Mouse (Mus musculus) testis, adult 2 months (tissue): ENCODE results near the gene Rapgef2. TPM values are rescaled to one million over a fixed set of nuclear protein-coding genes. Genes with fewer than 3 reads are reported as not detected.

Experiments used
- H3K27ac ChIP-seq: fragments of 200-500 bp; 2 replicates; pipeline ENCODE4 v1.5.1; 2012; ENCODE audit warnings: low read depth, low read length; ENCODE audit not compliant: control insufficient read depth, insufficient read depth
- H3K27me3 ChIP-seq: fragments of 200-500 bp; 2 replicates; pipeline ENCODE4 v1.6.1; 2012; ENCODE audit warnings: mild to moderate bottlenecking, low read length, moderate library complexity; ENCODE audit not compliant: control insufficient read depth, insufficient read depth
- H3K36me3 ChIP-seq: fragments of 200-500 bp; 2 replicates; pipeline ENCODE4 v1.6.1; 2012; ENCODE audit warnings: mild to moderate bottlenecking, low read length; ENCODE audit not compliant: control insufficient read depth, insufficient read depth
- H3K4me1 ChIP-seq: fragments of 200-500 bp; 2 replicates; pipeline ENCODE4 v1.6.1; 2012; ENCODE audit warnings: low read length; ENCODE audit not compliant: control insufficient read depth, insufficient read depth
- H3K4me3 ChIP-seq: fragments of 200-500 bp; 2 replicates; pipeline ENCODE4 v1.5.1; 2012; ENCODE audit warnings: low read depth, mild to moderate bottlenecking, low read length, moderate library complexity, mixed read lengths; ENCODE audit not compliant: control insufficient read depth
- CTCF ChIP-seq: fragments of 200-500 bp; IDR thresholded peaks from 2 replicates; pipeline ENCODE4 v1.5.1; 2012; ENCODE audit warnings: low read depth, mild to moderate bottlenecking, inconsistent platforms, low read length, moderate library complexity; ENCODE audit not compliant: control insufficient read depth, insufficient read depth, insufficient replicate concordance
- POLR2A ChIP-seq: fragments of 200-500 bp; IDR thresholded peaks from 2 replicates; pipeline ENCODE4 v1.6.1; 2012; ENCODE audit warnings: low read depth, mild to moderate bottlenecking, inconsistent platforms, low read length, moderate library complexity; ENCODE audit not compliant: control insufficient read depth
- polyA plus RNA-seq: library from polyadenylated mRNA; depleted of rRNA; stranded (reverse); fragments of >200 nt; gene quantifications from 2 replicates; pipeline ENCODE4 v1.2.3, GENCODE M21; 2012

The Rapgef2 gene
- polyA plus RNA-seq, 1 experiment: 1.6 TPM

- no peak overlapping the region for H3K27ac ChIP-seq
- no peaks in the 10 kb centered on the region for H3K4me1 ChIP-seq
- no peaks in the 10 kb centered on the region for H3K36me3 ChIP-seq
- no peak for TF ChIP-seq POLR2A
- no peak for TF ChIP-seq CTCF
- no peak overlapping the region for H3K4me3 ChIP-seq
- no peaks in the 10 kb centered on the region for H3K27me3 ChIP-seq
Observed at GRCm38 (mm10) chr3:79242298-79242697, 44.0 kb downstream of the Rapgef2 start.

DNA sequence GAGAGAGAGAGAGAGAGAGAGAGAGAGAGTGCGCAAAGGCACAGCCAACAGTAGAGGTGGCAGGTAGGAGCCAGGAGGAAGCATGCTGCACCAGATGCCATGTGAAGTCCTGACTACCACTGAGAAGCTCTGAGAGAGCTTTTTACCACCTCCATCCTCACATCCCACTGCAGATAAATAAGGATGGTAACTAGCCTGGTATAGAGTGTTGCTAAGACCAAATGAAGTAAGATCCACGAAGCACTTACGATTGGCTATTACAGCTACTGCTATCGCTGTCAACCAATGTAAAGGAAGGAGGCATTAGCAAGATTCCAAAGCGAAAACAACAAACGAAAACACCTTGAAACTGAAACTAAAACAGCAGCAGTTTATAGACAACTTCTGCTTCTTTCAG lies 47.3 kb downstream of the Rapgef2 start:
- Histone ChIP-seq H3K4me3 (no peak overlapping the region), H3K27me3 (no peaks in the 10 kb centered on the region), H3K36me3 (no peaks in the 10 kb centered on the region), H3K4me1 (no peaks in the 10 kb centered on the region), H3K27ac (no peak overlapping the region)
- no peak for TF ChIP-seq CTCF

- TF ChIP-seq CTCF: no peak
- TF ChIP-seq POLR2A: no peak
- Histone ChIP-seq H3K27ac (no peak overlapping the region), H3K36me3 (no peaks in the 10 kb centered on the region), H3K4me3 (no peak overlapping the region), H3K27me3 (no peaks in the 10 kb centered on the region), H3K4me1 (no peaks in the 10 kb centered on the region)
Observed at GRCm38 (mm10) chr3:79238456-79239065, 47.8 kb downstream of the Rapgef2 start.

GRCm38 (mm10) chr3:79237619-79238342 lies 48.5 kb downstream of the Rapgef2 start:
- H3K36me3 ChIP-seq: no peaks in the 10 kb centered on the region
- H3K27ac ChIP-seq: no peak overlapping the region
- H3K27me3 ChIP-seq: no peaks in the 10 kb centered on the region
- TF ChIP-seq CTCF: no peak
- TF ChIP-seq POLR2A: no peak
- H3K4me3 ChIP-seq: no peak overlapping the region
- H3K4me1 ChIP-seq: no peaks in the 10 kb centered on the region

DNA sequence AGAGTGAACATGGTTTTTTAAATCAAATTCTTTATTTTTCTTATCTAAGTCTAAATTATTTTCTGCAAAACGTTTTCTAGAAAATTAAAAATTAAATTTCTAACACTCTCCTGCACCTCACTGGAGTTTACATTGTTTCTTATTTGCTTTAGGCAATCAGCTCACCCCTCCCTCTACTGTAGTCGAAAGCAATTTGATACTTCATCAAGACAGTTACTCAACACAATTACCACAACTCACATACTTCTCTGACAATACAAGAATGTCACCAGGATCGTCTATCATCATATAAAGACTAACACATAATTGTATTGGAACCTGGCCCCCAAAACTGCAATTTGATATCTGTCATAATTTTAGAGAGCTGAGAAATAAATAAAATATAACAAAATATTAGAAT lies 51.8 kb downstream of the Rapgef2 start:
- Histone ChIP-seq H3K36me3 (no peaks in the 10 kb centered on the region), H3K27me3 (no peaks in the 10 kb centered on the region)
- TF ChIP-seq POLR2A (no peak), CTCF (no peak)

DNA sequence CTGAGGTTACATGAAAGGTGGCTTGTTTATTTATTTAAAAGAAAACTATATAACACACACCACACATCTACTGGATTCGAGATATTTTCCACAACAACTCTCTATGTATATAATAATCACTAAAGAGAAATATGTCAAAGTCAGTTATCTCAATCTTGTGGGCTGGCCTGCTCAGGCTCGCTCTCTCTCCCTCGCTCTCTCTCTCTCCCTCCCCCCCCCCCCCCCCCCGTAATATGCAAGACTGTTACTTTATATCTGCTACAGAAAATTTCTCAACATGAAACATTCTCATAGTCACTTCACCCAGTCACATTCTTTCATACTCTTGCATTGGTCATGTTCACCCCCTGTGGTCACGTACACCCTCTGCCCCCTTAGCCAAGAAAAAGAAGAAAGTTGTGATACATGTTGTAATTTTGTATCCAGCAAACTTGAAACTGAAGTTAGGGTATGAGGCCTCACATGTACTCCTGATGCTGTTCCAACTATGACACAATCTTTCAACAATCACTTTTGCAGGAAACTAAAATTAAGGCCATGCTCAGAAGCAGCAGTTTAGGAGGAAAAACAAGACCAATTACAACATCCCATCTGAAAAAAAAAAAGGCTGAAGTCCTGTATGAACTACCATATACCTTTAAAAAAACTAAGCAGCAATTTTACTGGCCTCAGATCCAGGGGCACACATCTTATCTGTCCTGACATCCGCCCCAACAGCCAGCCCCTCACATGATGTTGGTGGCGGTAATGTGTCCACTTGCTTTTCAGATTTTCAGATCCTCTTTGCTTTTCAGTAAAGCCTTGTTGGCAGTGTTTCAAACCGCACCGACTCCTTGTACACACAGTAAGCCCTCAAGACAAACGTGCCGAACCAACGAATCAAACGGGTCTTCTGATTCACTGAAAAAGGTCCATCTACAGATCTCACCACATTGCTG lies 52.6 kb downstream of the Rapgef2 start:
- Histone ChIP-seq H3K36me3 (no peaks in the 10 kb centered on the region), H3K4me1 (no peaks in the 10 kb centered on the region), H3K27me3 (no peaks in the 10 kb centered on the region), H3K4me3 (no peak overlapping the region), H3K27ac (no peak overlapping the region)
- TF ChIP-seq CTCF: no peak
- no peak for TF ChIP-seq POLR2A

More for the DNA sequence above, 51.8 kb downstream of the Rapgef2 start:
- H3K4me1 ChIP-seq: no peaks in the 10 kb centered on the region
- H3K27ac ChIP-seq: no peak overlapping the region
- H3K4me3 ChIP-seq: no peak overlapping the region

- no peaks in the 10 kb centered on the region for H3K27me3 ChIP-seq
- H3K36me3 ChIP-seq: no peaks in the 10 kb centered on the region
- no peak for TF ChIP-seq CTCF
- no peak for TF ChIP-seq POLR2A
- H3K4me1 ChIP-seq: no peaks in the 10 kb centered on the region
- H3K27ac ChIP-seq: no peak overlapping the region
- no peak overlapping the region for H3K4me3 ChIP-seq
Observed at GRCm38 (mm10) chr3:79230718-79231117, 55.6 kb downstream of the Rapgef2 start.
